Mouse (Mus musculus): Measurements from ENCODE around the gene Ubxn6.
A peak's percentile ranks its signal among the peaks of the same experiment; 100 is the strongest.

The Ubxn6 gene

GRCm38 (mm10) chr17:56057381-56058120 lies 17.3 kb downstream of the Ubxn6 start:
- DNase-seq (ENCODE audit: inconsistent age in 2 of 2, low spot score in 1 of 2) = no peak

- DNase-seq (ENCODE audit: inconsistent age in 2 of 2, low spot score in 1 of 2) = no peak
These were observed 18.7 kb downstream of the Ubxn6 start for GRCm38 (mm10) chr17:56055945-56056678.

GRCm38 (mm10) chr17:56054938-56055337 lies 19.9 kb downstream of the Ubxn6 start:
- no peak for DNase-seq (ENCODE audit: inconsistent age in 2 of 2, low spot score in 1 of 2)

GRCm38 (mm10) chr17:56051369-56051768 lies 23.5 kb downstream of the Ubxn6 start:
- peak in 1 of 2 experiments; percentile 64 for DNase-seq (ENCODE audit: inconsistent age in 2 of 2, low spot score in 1 of 2)

- DNase-seq (ENCODE audit: inconsistent age in 2 of 2, low spot score in 1 of 2) = peak in 1 of 2 experiments; percentile 26
These were observed 34.0 kb downstream of the Ubxn6 start for GRCm38 (mm10) chr17:56040857-56041163.

- DNase-seq (ENCODE audit: inconsistent age in 2 of 2, low spot score in 1 of 2) = peak; percentile 97 to 98
These were observed 34.6 kb downstream of the Ubxn6 start, which contains the start of gene Chaf1a for GRCm38 (mm10) chr17:56040030-56040856. Gene Chaf1a (plus strand): TSS chr17:56040439.

GRCm38 (mm10) chr17:56039345-56039744 lies 35.5 kb downstream of the Ubxn6 start:
- DNase-seq (ENCODE audit: inconsistent age in 2 of 2, low spot score in 1 of 2) = no peak

- peak in 1 of 2 experiments; percentile 48 for DNase-seq (ENCODE audit: inconsistent age in 2 of 2, low spot score in 1 of 2)
These were observed 36.1 kb downstream of the Ubxn6 start for GRCm38 (mm10) chr17:56038583-56039261.

GRCm38 (mm10) chr17:56036901-56037287 lies 37.9 kb downstream of the Ubxn6 start:
- DNase-seq (ENCODE audit: inconsistent age in 2 of 2, low spot score in 1 of 2) = no peak

- DNase-seq (ENCODE audit: inconsistent age in 2 of 2, low spot score in 1 of 2) = peak; percentile 100
These were observed 38.5 kb downstream of the Ubxn6 start, which contains the start of gene Sh3gl1 for GRCm38 (mm10) chr17:56036176-56036900. Gene Sh3gl1 (minus strand): TSS chr17:56036635.

- no peak for DNase-seq (ENCODE audit: inconsistent age in 2 of 2, low spot score in 1 of 2)
These were observed 39.6 kb downstream of the Ubxn6 start for GRCm38 (mm10) chr17:56035216-56035615.

GRCm38 (mm10) chr17:56034726-56035100 lies 40.1 kb downstream of the Ubxn6 start:
- DNase-seq (ENCODE audit: inconsistent age in 2 of 2, low spot score in 1 of 2) = peak in 1 of 2 experiments; percentile 46

GRCm38 (mm10) chr17:56034040-56034725 lies 40.6 kb downstream of the Ubxn6 start:
- peak in 1 of 2 experiments; percentile 52 for DNase-seq (ENCODE audit: inconsistent age in 2 of 2, low spot score in 1 of 2)

GRCm38 (mm10) chr17:56032831-56033230 lies 42.0 kb downstream of the Ubxn6 start:
- DNase-seq (ENCODE audit: inconsistent age in 2 of 2, low spot score in 1 of 2) = peak in 1 of 2 experiments; percentile 41

GRCm38 (mm10) chr17:56032127-56032733 lies 42.6 kb downstream of the Ubxn6 start:
- peak in 1 of 2 experiments; percentile 59 for DNase-seq (ENCODE audit: inconsistent age in 2 of 2, low spot score in 1 of 2)

GRCm38 (mm10) chr17:56031431-56031830 lies 43.4 kb downstream of the Ubxn6 start:
- no peak for DNase-seq (ENCODE audit: inconsistent age in 2 of 2, low spot score in 1 of 2)

- peak; percentile 78 to 82 for DNase-seq (ENCODE audit: inconsistent age in 2 of 2, low spot score in 1 of 2)
These were observed 43.9 kb downstream of the Ubxn6 start for GRCm38 (mm10) chr17:56030919-56031318.

- DNase-seq (ENCODE audit: inconsistent age in 2 of 2, low spot score in 1 of 2) = peak in 1 of 2 experiments; percentile 54
These were observed 44.5 kb downstream of the Ubxn6 start for GRCm38 (mm10) chr17:56030238-56030870.
